Mouse (Mus musculus): Measurements from ENCODE around the gene Rrp12. TPM values are rescaled to one million over a fixed set of nuclear protein-coding genes. Genes with fewer than 3 reads are reported as not detected.

The Rrp12 gene
- polyA plus RNA-seq, 1 experiment = 7.0 TPM

GRCm38 (mm10) chr19:41830106-41831031 is 65.6 kb downstream of the Rrp12 start:
- H3K4me3 ChIP-seq (ENCODE audit: extremely low read depth, insufficient read depth, insufficient read length) = peak overlapping the region; percentile 81
- DNase-seq (ENCODE audit: low read depth in 1 of 2, low spot score in 2 of 2) = peak in 1 of 2 experiments; percentile 78
- H3K27me3 ChIP-seq (ENCODE audit: control insufficient read depth, insufficient read depth, low read length) = no peaks in the 10 kb centered on the region
- TF ChIP-seq CTCF (IDR thresholded peaks at IDR 0.05; ENCODE audit: extremely low read depth, insufficient read depth, insufficient read length, insufficient replicate concordance) = no peak
- no peak for TF ChIP-seq POLR2A (IDR thresholded peaks at IDR 0.05; ENCODE audit: low read depth, low read length)
- H3K27ac ChIP-seq (ENCODE audit: insufficient read depth, low read length) = peak overlapping the region; percentile 100
- no peaks in the 10 kb centered on the region for H3K36me3 ChIP-seq (ENCODE audit: control insufficient read depth, insufficient read depth, low read length)
- under 1% methylated on average over 107 of the region's 112 CpGs for WGBS
- H3K4me1 ChIP-seq (ENCODE audit: control insufficient read depth, insufficient read depth, insufficient read length) = peaks cover 9% of the 10 kb centered on the region

GRCm38 (mm10) chr19:41829381-41830105 is 66.4 kb downstream of the Rrp12 start, which contains the start of gene Frat1:
Gene Frat1 (plus strand): TSS chr19:41829970.
- WGBS = under 1% methylated on average over 39 of the region's 39 CpGs
- DNase-seq (ENCODE audit: low read depth in 1 of 2, low spot score in 2 of 2) = peak; percentile 80 to 93
- TF ChIP-seq CTCF (IDR thresholded peaks at IDR 0.05; ENCODE audit: extremely low read depth, insufficient read depth, insufficient read length, insufficient replicate concordance) (no peak), POLR2A (IDR thresholded peaks at IDR 0.05; ENCODE audit: low read depth, low read length) (no peak)
- Histone ChIP-seq H3K36me3 (ENCODE audit: control insufficient read depth, insufficient read depth, low read length) (no peaks in the 10 kb centered on the region), H3K27ac (ENCODE audit: insufficient read depth, low read length) (peak within 1 kb of the TSS; percentile 100), H3K4me1 (ENCODE audit: control insufficient read depth, insufficient read depth, insufficient read length) (peaks cover 9% of the 10 kb centered on the region), H3K27me3 (ENCODE audit: control insufficient read depth, insufficient read depth, low read length) (no peaks in the 10 kb centered on the region), H3K4me3 (ENCODE audit: extremely low read depth, insufficient read depth, insufficient read length) (peak within 1 kb of the TSS; percentile 81)

DNA sequence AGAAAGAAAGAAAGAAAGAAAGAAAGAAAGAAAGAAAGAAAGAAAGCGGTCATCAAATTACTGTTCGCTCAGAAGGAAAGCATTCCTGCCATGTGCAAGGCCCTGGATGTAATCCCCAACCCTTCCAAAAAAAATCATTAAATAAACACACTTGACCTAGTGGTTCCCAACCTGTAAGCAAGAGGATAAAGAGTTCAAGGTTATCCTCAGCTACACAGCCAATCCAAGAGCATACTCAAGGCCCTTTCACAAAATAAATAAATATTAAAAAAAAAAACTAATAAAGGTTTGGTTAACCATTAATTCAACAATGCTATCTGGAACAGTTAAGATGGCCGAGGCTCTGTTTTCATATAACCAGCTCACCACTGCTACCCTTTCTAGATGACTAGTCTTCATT is 67.0 kb downstream of the Rrp12 start:
- Histone ChIP-seq H3K4me1 (ENCODE audit: control insufficient read depth, insufficient read depth, insufficient read length) (peaks cover 9% of the 10 kb centered on the region), H3K36me3 (ENCODE audit: control insufficient read depth, insufficient read depth, low read length) (no peaks in the 10 kb centered on the region), H3K27ac (ENCODE audit: insufficient read depth, low read length) (peak overlapping the region; percentile 9), H3K4me3 (ENCODE audit: extremely low read depth, insufficient read depth, insufficient read length) (no peak overlapping the region), H3K27me3 (ENCODE audit: control insufficient read depth, insufficient read depth, low read length) (no peaks in the 10 kb centered on the region)
- 82% methylated on average over 3 of the region's 3 CpGs for WGBS
- TF ChIP-seq POLR2A (IDR thresholded peaks at IDR 0.05; ENCODE audit: low read depth, low read length) (no peak), CTCF (IDR thresholded peaks at IDR 0.05; ENCODE audit: extremely low read depth, insufficient read depth, insufficient read length, insufficient replicate concordance) (no peak)
- no peak for DNase-seq (ENCODE audit: low read depth in 1 of 2, low spot score in 2 of 2)

DNA sequence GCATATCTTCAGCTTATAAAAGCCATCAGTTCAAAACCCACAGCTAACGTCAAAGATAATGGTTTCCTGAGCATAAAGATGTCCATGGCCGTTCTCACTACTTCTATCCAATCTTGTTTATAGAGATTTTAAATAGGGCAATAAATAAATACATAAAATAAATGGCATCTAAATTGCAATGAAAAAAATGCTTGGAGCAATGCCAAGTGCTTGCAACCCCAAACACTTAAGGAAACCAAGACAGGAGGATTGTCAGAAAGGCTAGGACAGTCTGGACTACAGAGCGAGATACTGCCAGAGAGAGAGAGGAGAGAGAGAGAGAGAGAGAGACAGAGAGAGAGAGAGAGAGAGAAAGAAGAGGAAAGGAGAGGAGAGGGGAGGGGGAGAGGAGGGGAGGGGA is 69.4 kb downstream of the Rrp12 start:
- Histone ChIP-seq H3K36me3 (ENCODE audit: control insufficient read depth, insufficient read depth, low read length) (no peaks in the 10 kb centered on the region), H3K4me3 (ENCODE audit: extremely low read depth, insufficient read depth, insufficient read length) (no peak overlapping the region), H3K27me3 (ENCODE audit: control insufficient read depth, insufficient read depth, low read length) (no peaks in the 10 kb centered on the region), H3K4me1 (ENCODE audit: control insufficient read depth, insufficient read depth, insufficient read length) (peaks cover 3% of the 10 kb centered on the region), H3K27ac (ENCODE audit: insufficient read depth, low read length) (no peak overlapping the region)
- WGBS = 76% methylated on average over 3 of the region's 3 CpGs
- TF ChIP-seq POLR2A (IDR thresholded peaks at IDR 0.05; ENCODE audit: low read depth, low read length) (no peak), CTCF (IDR thresholded peaks at IDR 0.05; ENCODE audit: extremely low read depth, insufficient read depth, insufficient read length, insufficient replicate concordance) (no peak)
- DNase-seq (ENCODE audit: low read depth in 1 of 2, low spot score in 2 of 2) = no peak

DNA sequence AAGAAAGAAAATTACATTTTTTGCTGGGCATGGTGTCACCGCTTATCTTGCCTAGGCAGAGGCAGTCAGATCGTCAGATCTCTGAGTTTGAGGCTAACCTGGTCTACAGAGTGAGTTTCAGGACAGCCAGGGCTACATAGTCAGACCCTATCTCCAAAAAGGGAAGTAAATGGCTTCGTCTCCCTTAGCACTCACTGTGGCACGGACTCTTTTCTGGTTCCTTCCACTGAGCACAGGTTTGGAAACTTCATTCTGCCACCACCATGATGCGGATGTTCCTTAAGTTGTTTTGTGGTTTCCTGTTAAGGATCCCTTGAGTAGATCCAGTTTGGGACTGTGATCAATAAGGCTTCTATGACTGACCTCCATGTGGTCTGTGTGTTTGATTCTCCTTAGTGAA is 71.0 kb downstream of the Rrp12 start:
- Histone ChIP-seq H3K36me3 (ENCODE audit: control insufficient read depth, insufficient read depth, low read length) (no peaks in the 10 kb centered on the region), H3K4me1 (ENCODE audit: control insufficient read depth, insufficient read depth, insufficient read length) (no peaks in the 10 kb centered on the region; the same call in 1 of the 2 replicates), H3K27me3 (ENCODE audit: control insufficient read depth, insufficient read depth, low read length) (no peaks in the 10 kb centered on the region), H3K27ac (ENCODE audit: insufficient read depth, low read length) (no peak overlapping the region), H3K4me3 (ENCODE audit: extremely low read depth, insufficient read depth, insufficient read length) (no peak overlapping the region)
- DNase-seq (ENCODE audit: low read depth in 1 of 2, low spot score in 2 of 2) = no peak
- TF ChIP-seq POLR2A (IDR thresholded peaks at IDR 0.05; ENCODE audit: low read depth, low read length) = no peak
- TF ChIP-seq CTCF (IDR thresholded peaks at IDR 0.05; ENCODE audit: extremely low read depth, insufficient read depth, insufficient read length, insufficient replicate concordance) = no peak
- WGBS = 44% methylated on average over 5 of the region's 5 CpGs

GRCm38 (mm10) chr19:41822589-41822988 is 73.4 kb downstream of the Rrp12 start:
- Histone ChIP-seq H3K36me3 (ENCODE audit: control insufficient read depth, insufficient read depth, low read length) (no peaks in the 10 kb centered on the region), H3K27me3 (ENCODE audit: control insufficient read depth, insufficient read depth, low read length) (no peaks in the 10 kb centered on the region), H3K27ac (ENCODE audit: insufficient read depth, low read length) (no peak overlapping the region), H3K4me1 (ENCODE audit: control insufficient read depth, insufficient read depth, insufficient read length) (0 out of 2 replicates have a peak, but pooled peaks cover 2% of the 10 kb centered on the region), H3K4me3 (ENCODE audit: extremely low read depth, insufficient read depth, insufficient read length) (no peak overlapping the region)
- DNase-seq (ENCODE audit: low read depth in 1 of 2, low spot score in 2 of 2) = no peak
- WGBS = 91% methylated on average over 1 of the region's 1 CpGs
- TF ChIP-seq CTCF (IDR thresholded peaks at IDR 0.05; ENCODE audit: extremely low read depth, insufficient read depth, insufficient read length, insufficient replicate concordance) (no peak), POLR2A (IDR thresholded peaks at IDR 0.05; ENCODE audit: low read depth, low read length) (no peak)
